Mouse (Mus musculus): ENCODE data around the gene Vps45.
"Not testable (repeated sequence)": the region's sequence is repeated elsewhere in the genome, so short reads cannot be mapped to it uniquely, and the experiment has no call there.

Vps45 gene

GRCm38 (mm10) chr3:95965518-95966451, 92.5 kb downstream of the Vps45 start:
- DNase-seq = no peak

- DNase-seq = no peak
These were observed 94.6 kb downstream of the Vps45 start for GRCm38 (mm10) chr3:95963681-95964080.

- no peak for DNase-seq
These were observed 95.0 kb downstream of the Vps45 start for GRCm38 (mm10) chr3:95963230-95963629.

- DNase-seq = not testable (repeated sequence)
These were observed 96.1 kb downstream of the Vps45 start for GRCm38 (mm10) chr3:95962182-95962581.

- no peak for DNase-seq
These were observed 98.5 kb downstream of the Vps45 start for GRCm38 (mm10) chr3:95959807-95960206.

- DNase-seq = no peak
These were observed 99.2 kb downstream of the Vps45 start for GRCm38 (mm10) chr3:95959082-95959481.

GRCm38 (mm10) chr3:95957359-95958148, 100.7 kb downstream of the Vps45 start:
- DNase-seq = peak in 1 of 2 experiments; percentile 34

- no peak for DNase-seq
These were observed 102.9 kb downstream of the Vps45 start for GRCm38 (mm10) chr3:95955318-95955717.

GRCm38 (mm10) chr3:95954648-95955173, 103.6 kb downstream of the Vps45 start:
- DNase-seq = not testable (repeated sequence)

- no peak for DNase-seq
These were observed 104.7 kb downstream of the Vps45 start for GRCm38 (mm10) chr3:95953522-95953921.

GRCm38 (mm10) chr3:95953023-95953422, 105.2 kb downstream of the Vps45 start:
- DNase-seq = no peak

- DNase-seq = not testable (repeated sequence)
These were observed 106.7 kb downstream of the Vps45 start for GRCm38 (mm10) chr3:95951566-95951965.

- DNase-seq = peak; percentile 87 to 88
These were observed 107.3 kb downstream of the Vps45 start for GRCm38 (mm10) chr3:95950763-95951551.

All from lung, adult 18-20 months (tissue).